Mouse (Mus musculus): ENCODE results near the gene Clk3.

Gene Clk3

DNA sequence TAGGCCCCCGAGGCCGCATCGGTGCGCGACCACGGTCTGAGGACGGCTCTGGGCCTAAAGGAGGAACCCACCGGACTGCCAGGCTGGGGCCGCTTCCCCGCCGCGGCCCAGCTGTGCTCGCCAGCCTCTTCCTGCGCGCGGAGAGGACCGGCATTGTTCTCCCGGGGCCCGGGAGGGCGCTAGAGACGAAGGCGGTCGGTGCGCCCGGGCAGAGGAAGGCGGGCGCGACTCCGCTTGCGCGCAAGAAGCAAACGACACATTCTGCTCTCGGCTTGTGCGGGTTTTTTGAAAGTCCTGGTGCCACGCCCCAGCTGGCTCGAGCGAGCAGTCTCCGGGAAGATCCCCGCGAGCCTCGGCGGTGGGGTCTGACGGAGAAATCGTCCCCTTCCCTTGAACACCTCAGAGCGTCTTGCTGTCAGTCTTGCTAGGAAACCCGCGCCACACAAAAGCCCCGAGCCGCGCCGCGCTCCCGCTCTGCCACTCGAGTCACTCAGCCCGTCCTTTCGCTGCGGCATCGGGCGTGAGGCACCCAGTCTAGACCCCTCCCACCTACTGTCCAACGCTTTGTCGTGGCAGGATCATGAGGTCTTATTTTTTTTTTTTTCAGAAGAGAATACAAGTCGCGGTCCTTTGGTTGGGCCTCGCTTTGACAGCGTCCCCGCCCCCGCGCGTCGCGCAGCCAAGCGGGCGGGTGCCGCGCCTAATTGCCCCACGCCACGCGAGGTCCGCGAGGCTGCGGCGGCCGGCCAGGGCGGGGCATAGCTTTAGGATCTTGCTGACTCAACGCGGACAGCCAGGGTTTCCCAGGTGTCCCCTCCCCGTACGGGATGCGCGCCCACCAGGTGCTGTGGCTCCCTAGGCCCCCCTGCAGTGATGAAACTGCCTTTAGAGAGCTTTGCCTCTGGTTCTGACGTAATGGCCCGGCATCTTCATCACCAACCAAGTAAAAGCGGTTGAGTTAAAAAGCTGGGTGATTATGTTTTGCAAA is at the start of gene Clk3:
Clk3 (minus strand) TSS at position 497 of the 988 bp plus-strand sequence.
- H3K36me3 ChIP-seq (ENCODE audit: insufficient read depth, low read length), result peaks cover 14% of the 10 kb centered on the region
- no peak for TF ChIP-seq CTCF (conservative IDR thresholded peaks at IDR 0.05; ENCODE audit: low read length)
- TF ChIP-seq NANOG (IDR thresholded peaks at IDR 0.05; ENCODE audit: borderline replicate concordance, low read length), result no peak
- TF ChIP-seq POU5F1 (IDR thresholded peaks at IDR 0.05; ENCODE audit: borderline replicate concordance, low read length), result no peak
- H3K4me3 ChIP-seq (replicated peaks; ENCODE audit: low read length), result peak within 1 kb of the TSS; percentile 95
- H3K9me3 ChIP-seq (ENCODE audit: low read length), result no peaks in the 10 kb centered on the region
- H3K4me1 ChIP-seq (replicated peaks; ENCODE audit: low read depth, low read length), result peaks cover 44% of the 10 kb centered on the region
- H3K27me3 ChIP-seq (ENCODE audit: insufficient read depth, low read length), result peaks cover 36% of the 10 kb centered on the region

GRCm38 (mm10) chr9:57814866-57815265 is 49.2 kb upstream of the Clk3 start:
- Histone ChIP-seq H3K27me3 (ENCODE audit: insufficient read depth, low read length) (no peaks in the 10 kb centered on the region), H3K9me3 (ENCODE audit: low read length) (no peaks in the 10 kb centered on the region), H3K4me1 (replicated peaks; ENCODE audit: low read depth, low read length) (peaks cover 95% of the 10 kb centered on the region), H3K4me3 (replicated peaks; ENCODE audit: low read length) (no peak overlapping the region), H3K36me3 (ENCODE audit: insufficient read depth, low read length) (peaks cover 65% of the 10 kb centered on the region)
- TF ChIP-seq NANOG (IDR thresholded peaks at IDR 0.05; ENCODE audit: borderline replicate concordance, low read length) (no peak), POU5F1 (IDR thresholded peaks at IDR 0.05; ENCODE audit: borderline replicate concordance, low read length) (no peak), CTCF (conservative IDR thresholded peaks at IDR 0.05; ENCODE audit: low read length) (no peak)

GRCm38 (mm10) chr9:57814014-57814413 is 48.4 kb upstream of the Clk3 start:
- H3K9me3 ChIP-seq (ENCODE audit: low read length), result no peaks in the 10 kb centered on the region
- 0 out of 2 replicates have a peak overlapping the region, but pooled peaks have one; percentile 3 for H3K4me3 ChIP-seq (replicated peaks; ENCODE audit: low read length)
- no peaks in the 10 kb centered on the region for H3K27me3 ChIP-seq (ENCODE audit: insufficient read depth, low read length)
- H3K36me3 ChIP-seq (ENCODE audit: insufficient read depth, low read length), result peaks cover 69% of the 10 kb centered on the region
- TF ChIP-seq NANOG (IDR thresholded peaks at IDR 0.05; ENCODE audit: borderline replicate concordance, low read length) (no peak), CTCF (conservative IDR thresholded peaks at IDR 0.05; ENCODE audit: low read length) (no peak), POU5F1 (IDR thresholded peaks at IDR 0.05; ENCODE audit: borderline replicate concordance, low read length) (no peak)
- H3K4me1 ChIP-seq (replicated peaks; ENCODE audit: low read depth, low read length), result peaks cover 97% of the 10 kb centered on the region

DNA sequence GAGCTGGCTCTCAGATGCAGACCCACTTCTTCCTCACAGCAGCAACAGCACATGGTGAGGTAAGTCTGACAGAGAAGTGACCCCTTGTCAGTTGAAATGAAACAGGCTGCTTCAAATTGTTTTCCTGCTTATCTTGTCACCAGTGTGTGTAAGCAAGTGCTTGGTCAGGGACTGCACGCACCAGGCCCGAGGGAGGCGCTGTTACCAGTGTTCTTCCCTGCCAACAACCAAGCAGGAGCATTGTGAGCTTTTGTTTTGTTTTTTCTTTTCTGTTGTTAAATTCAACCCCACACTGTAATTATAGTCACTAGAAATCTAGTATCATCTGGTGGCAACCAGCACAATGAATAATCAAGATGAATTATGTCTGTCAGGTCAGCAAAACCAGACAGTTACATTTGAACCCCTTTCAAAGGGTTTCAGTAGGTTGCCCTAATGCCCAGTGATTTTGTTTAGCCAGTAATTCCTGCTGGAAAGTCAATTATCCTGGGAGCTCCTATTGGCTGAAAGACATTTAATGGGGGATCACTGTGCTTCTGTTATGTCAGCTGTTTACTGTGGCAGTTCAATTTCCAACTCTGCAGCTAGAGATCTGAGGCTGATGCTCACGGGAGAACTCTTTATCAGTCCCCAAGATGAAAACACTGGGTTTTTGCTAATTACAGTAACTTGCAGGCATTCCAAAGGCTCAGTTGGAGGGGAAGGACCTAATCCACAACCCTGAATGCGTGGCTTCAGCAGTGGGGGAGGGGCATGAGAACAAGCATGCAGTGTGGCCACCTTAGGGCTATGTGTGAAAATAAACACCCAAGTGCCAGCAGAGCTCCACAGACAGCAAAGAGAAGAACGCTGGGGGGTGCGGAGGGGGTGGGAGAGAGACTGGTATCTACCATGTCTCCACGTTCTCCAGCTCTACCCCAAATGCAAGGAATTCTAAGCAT is 46.4 kb upstream of the Clk3 start:
- Histone ChIP-seq H3K4me1 (replicated peaks; ENCODE audit: low read depth, low read length) (peaks cover 97% of the 10 kb centered on the region), H3K9me3 (ENCODE audit: low read length) (no peaks in the 10 kb centered on the region), H3K36me3 (ENCODE audit: insufficient read depth, low read length) (peaks cover 65% of the 10 kb centered on the region), H3K27me3 (ENCODE audit: insufficient read depth, low read length) (no peaks in the 10 kb centered on the region), H3K4me3 (replicated peaks; ENCODE audit: low read length) (0 out of 2 replicates have a peak overlapping the region, but pooled peaks have one; percentile 20)
- no peak for TF ChIP-seq CTCF (conservative IDR thresholded peaks at IDR 0.05; ENCODE audit: low read length)
- TF ChIP-seq POU5F1 (IDR thresholded peaks at IDR 0.05; ENCODE audit: borderline replicate concordance, low read length), result no peak
- no peak for TF ChIP-seq NANOG (IDR thresholded peaks at IDR 0.05; ENCODE audit: borderline replicate concordance, low read length)

- no peak for TF ChIP-seq POU5F1 (IDR thresholded peaks at IDR 0.05; ENCODE audit: borderline replicate concordance, low read length)
- no peak for TF ChIP-seq NANOG (IDR thresholded peaks at IDR 0.05; ENCODE audit: borderline replicate concordance, low read length)
- no peak for TF ChIP-seq CTCF (conservative IDR thresholded peaks at IDR 0.05; ENCODE audit: low read length)
- Histone ChIP-seq H3K4me1 (replicated peaks; ENCODE audit: low read depth, low read length) (peaks cover 98% of the 10 kb centered on the region), H3K36me3 (ENCODE audit: insufficient read depth, low read length) (peaks cover 69% of the 10 kb centered on the region), H3K4me3 (replicated peaks; ENCODE audit: low read length) (no peak overlapping the region), H3K9me3 (ENCODE audit: low read length) (no peaks in the 10 kb centered on the region), H3K27me3 (ENCODE audit: insufficient read depth, low read length) (no peaks in the 10 kb centered on the region)
These were observed 45.0 kb upstream of the Clk3 start for GRCm38 (mm10) chr9:57810691-57811090.

- H3K9me3 ChIP-seq (ENCODE audit: low read length), result no peaks in the 10 kb centered on the region
- TF ChIP-seq POU5F1 (IDR thresholded peaks at IDR 0.05; ENCODE audit: borderline replicate concordance, low read length) (no peak), CTCF (conservative IDR thresholded peaks at IDR 0.05; ENCODE audit: low read length) (no peak), NANOG (IDR thresholded peaks at IDR 0.05; ENCODE audit: borderline replicate concordance, low read length) (no peak)
These were observed 43.2 kb upstream of the Clk3 start for GRCm38 (mm10) chr9:57808771-57809310.

DNA sequence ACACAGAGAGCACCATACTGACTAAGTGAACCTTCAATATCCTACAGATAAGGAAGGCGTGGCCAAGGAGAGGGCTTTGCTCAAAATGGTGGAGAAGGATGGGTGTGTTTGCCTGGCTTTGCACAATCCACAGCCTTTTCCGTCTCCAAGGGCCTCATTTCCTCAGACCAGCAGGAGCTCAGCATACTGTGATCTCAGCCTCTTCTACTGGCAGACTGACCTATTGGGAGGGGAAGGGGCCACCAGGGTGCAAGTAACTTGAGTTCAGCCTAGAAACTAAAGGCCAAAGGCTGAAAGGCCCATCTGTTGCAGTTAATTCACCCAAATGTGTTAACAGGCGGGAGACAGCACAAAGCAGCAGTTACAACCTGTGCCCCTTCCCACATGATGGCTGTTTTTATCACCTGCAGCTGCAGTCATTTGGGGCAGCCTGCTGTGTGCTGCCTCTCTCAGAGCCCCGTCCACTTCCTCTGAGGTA is 41.6 kb upstream of the Clk3 start:
- Histone ChIP-seq H3K4me3 (replicated peaks; ENCODE audit: low read length) (peak overlapping the region; percentile 18; the same call in 1 of the 2 replicates), H3K4me1 (replicated peaks; ENCODE audit: low read depth, low read length) (peaks cover 94% of the 10 kb centered on the region), H3K27me3 (ENCODE audit: insufficient read depth, low read length) (no peaks in the 10 kb centered on the region), H3K36me3 (ENCODE audit: insufficient read depth, low read length) (peaks cover 71% of the 10 kb centered on the region), H3K9me3 (ENCODE audit: low read length) (no peaks in the 10 kb centered on the region)
- TF ChIP-seq NANOG (IDR thresholded peaks at IDR 0.05; ENCODE audit: borderline replicate concordance, low read length), result 0 out of 2 replicates have a peak, but pooled peaks have one; percentile 3
- TF ChIP-seq POU5F1 (IDR thresholded peaks at IDR 0.05; ENCODE audit: borderline replicate concordance, low read length), result no peak

More at GRCm38 (mm10) chr9:57808771-57809310, 43.2 kb upstream of the Clk3 start:
- Histone ChIP-seq H3K27me3 (ENCODE audit: insufficient read depth, low read length) (no peaks in the 10 kb centered on the region), H3K4me1 (replicated peaks; ENCODE audit: low read depth, low read length) (peaks cover 98% of the 10 kb centered on the region), H3K36me3 (ENCODE audit: insufficient read depth, low read length) (peaks cover 66% of the 10 kb centered on the region), H3K4me3 (replicated peaks; ENCODE audit: low read length) (peak overlapping the region; percentile 18; the same call in 1 of the 2 replicates)

Measured in E14TG2a.4 (cell line).